Mouse (Mus musculus): ENCODE data around the gene Tst.

GRCm38 (mm10) chr15:78354958-78355357 is 50.7 kb downstream of the Tst start:
- no peak for TF ChIP-seq POLR2A (IDR thresholded peaks at IDR 0.05; ENCODE audit: insufficient read length, low read depth)
- TF ChIP-seq MAX (IDR thresholded peaks at IDR 0.05; ENCODE audit: low read depth): no peak
- TF ChIP-seq MYOG (IDR thresholded peaks at IDR 0.05; ENCODE audit: control insufficient read depth in 1 of 3, insufficient read depth in 1 of 3, insufficient read length in 2 of 3, low read depth in 2 of 3): no peak
- no peak for TF ChIP-seq TCF12 (IDR thresholded peaks at IDR 0.05; ENCODE audit: insufficient read depth, poor library complexity, severe bottlenecking)
- TF ChIP-seq MYOD1 (IDR thresholded peaks at IDR 0.05; ENCODE audit: control insufficient read depth in 1 of 3, insufficient read length in 2 of 3, low read depth in 2 of 3): no peak
- no peak for TF ChIP-seq POLR2AphosphoS2 (IDR thresholded peaks at IDR 0.05; ENCODE audit: insufficient read length, low read depth)
- no peak for TF ChIP-seq E2F4 (IDR thresholded peaks at IDR 0.05; ENCODE audit: insufficient read depth)
- no peak for TF ChIP-seq SRF (IDR thresholded peaks at IDR 0.05; ENCODE audit: control insufficient read depth, insufficient read length, low read depth)
- TF ChIP-seq CEBPB (IDR thresholded peaks at IDR 0.05; ENCODE audit: insufficient read depth, poor library complexity, severe bottlenecking): no peak
- no peak for TF ChIP-seq USF1 (IDR thresholded peaks at IDR 0.05; ENCODE audit: low read depth)
- no peak for TF ChIP-seq REST (IDR thresholded peaks at IDR 0.05; ENCODE audit: insufficient read depth, insufficient read length)
- no peak for TF ChIP-seq TCF3 (IDR thresholded peaks at IDR 0.05; ENCODE audit: insufficient read length, low read depth)
